Mouse (Mus musculus): Measurements from ENCODE around the gene Slc7a4. TPM values are rescaled to one million over a fixed set of nuclear protein-coding genes. Genes with fewer than 3 reads are reported as not detected.

The Slc7a4 gene
- polyA plus RNA-seq, 1 experiment from 2014 or later, result 1.1 TPM

- Histone ChIP-seq H3K4me2 (ENCODE audit: low read depth, severe bottlenecking) (peak overlapping the region; percentile 63), H3K4me3 (ENCODE audit: low read depth, low read length) (peak overlapping the region; percentile 41), H3K4me1 (ENCODE audit: control insufficient read depth, insufficient read depth, low read length) (no peaks in the 10 kb centered on the region), H3K27me3 (ENCODE audit: control insufficient read depth, insufficient read depth, low read length) (peaks cover 27% of the 10 kb centered on the region), H3K9ac (ENCODE audit: low read length) (peak overlapping the region; percentile 32; the same call in 1 of the 2 replicates), H3K27ac (replicated peaks; ENCODE audit: low read depth, low read length) (no peak overlapping the region), H3K9me3 (ENCODE audit: control insufficient read depth, low read length) (no peaks in the 10 kb centered on the region), H3K36me3 (ENCODE audit: control insufficient read depth, insufficient read depth, low read length) (no peaks in the 10 kb centered on the region)
- no peak for ATAC-seq (ENCODE audit: insufficient number of reproducible peaks, low FRiP score, low TSS enrichment, low read depth)
- DNase-seq (ENCODE audit: low spot score), result peak; percentile 46
- 14% methylated on average over 45 of the region's 45 CpGs for WGBS
Observed at GRCm38 (mm10) chr16:17575870-17576824, 6.9 kb downstream of the Slc7a4 start.

DNA sequence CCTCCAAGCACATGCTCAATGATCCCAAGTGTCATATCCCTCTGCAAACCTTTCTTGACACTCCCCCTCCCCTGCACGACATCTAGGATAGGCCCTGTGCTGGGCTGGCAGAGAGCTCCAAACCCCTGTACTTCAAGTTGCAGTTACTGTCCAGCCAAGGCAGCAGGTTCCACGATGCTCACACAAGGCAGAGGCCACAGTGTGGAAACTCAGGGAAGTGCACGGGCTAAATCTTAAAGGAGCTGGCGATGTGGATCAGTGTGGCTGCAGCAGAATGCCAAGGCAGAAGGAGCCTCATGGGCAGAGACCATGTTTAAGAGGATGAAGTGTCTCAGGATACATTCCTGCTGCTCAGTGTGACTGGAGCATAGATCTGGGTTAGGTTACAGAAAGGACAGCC, 16.8 kb downstream of the Slc7a4 start:
- H3K9ac ChIP-seq (ENCODE audit: low read length), result no peak overlapping the region
- H3K9me3 ChIP-seq (ENCODE audit: control insufficient read depth, low read length), result no peaks in the 10 kb centered on the region
- H3K4me1 ChIP-seq (ENCODE audit: control insufficient read depth, insufficient read depth, low read length), result peaks cover 3% of the 10 kb centered on the region; the same call in 1 of the 2 replicates
- H3K27ac ChIP-seq (replicated peaks; ENCODE audit: low read depth, low read length), result no peak overlapping the region
- H3K4me3 ChIP-seq (ENCODE audit: low read depth, low read length), result no peak overlapping the region
- no peaks in the 10 kb centered on the region for H3K36me3 ChIP-seq (ENCODE audit: control insufficient read depth, insufficient read depth, low read length)
- H3K4me2 ChIP-seq (ENCODE audit: low read depth, severe bottlenecking), result no peak overlapping the region
- 0 out of 2 replicates have a peak, but pooled peaks cover 4% of the 10 kb centered on the region for H3K27me3 ChIP-seq (ENCODE audit: control insufficient read depth, insufficient read depth, low read length)
- ATAC-seq (ENCODE audit: insufficient number of reproducible peaks, low FRiP score, low TSS enrichment, low read depth) (no peak), DNase-seq (ENCODE audit: low spot score) (no peak)
- 33% methylated on average over 4 of the region's 4 CpGs for WGBS

DNA sequence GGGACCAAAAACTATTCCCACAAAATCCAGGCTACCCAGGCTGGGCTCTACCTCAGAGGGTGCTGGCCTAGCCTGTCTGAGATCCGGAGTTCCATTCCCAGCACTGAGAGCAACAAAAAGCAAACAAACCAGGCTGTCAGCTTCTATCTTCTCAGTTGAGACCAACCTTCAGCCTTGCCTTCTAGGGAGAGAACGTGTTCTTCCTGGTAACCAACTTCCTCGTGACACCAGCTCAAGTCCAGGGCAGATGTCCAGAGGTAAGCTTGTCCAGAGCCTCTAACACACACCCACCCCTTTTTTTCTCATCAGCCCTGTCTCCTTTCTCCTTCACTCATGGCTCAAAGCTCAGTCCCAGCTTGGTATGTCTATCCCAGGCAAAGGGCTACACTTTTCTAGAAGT, 18.2 kb downstream of the Slc7a4 start:
- no peaks in the 10 kb centered on the region for H3K9me3 ChIP-seq (ENCODE audit: control insufficient read depth, low read length)
- no peak overlapping the region for H3K9ac ChIP-seq (ENCODE audit: low read length)
- 69% methylated on average over 3 of the region's 3 CpGs for WGBS
- H3K4me1 ChIP-seq (ENCODE audit: control insufficient read depth, insufficient read depth, low read length), result peaks cover 6% of the 10 kb centered on the region
- H3K27ac ChIP-seq (replicated peaks; ENCODE audit: low read depth, low read length), result no peak overlapping the region
- H3K4me2 ChIP-seq (ENCODE audit: low read depth, severe bottlenecking), result no peak overlapping the region
- ATAC-seq (ENCODE audit: insufficient number of reproducible peaks, low FRiP score, low TSS enrichment, low read depth) (no peak), DNase-seq (ENCODE audit: low spot score) (no peak)
- no peaks in the 10 kb centered on the region for H3K36me3 ChIP-seq (ENCODE audit: control insufficient read depth, insufficient read depth, low read length)
- no peak overlapping the region for H3K4me3 ChIP-seq (ENCODE audit: low read depth, low read length)
- peaks cover 11% of the 10 kb centered on the region; the same call in 1 of the 2 replicates for H3K27me3 ChIP-seq (ENCODE audit: control insufficient read depth, insufficient read depth, low read length)

GRCm38 (mm10) chr16:17564221-17564620, 18.8 kb downstream of the Slc7a4 start:
- Histone ChIP-seq H3K36me3 (ENCODE audit: control insufficient read depth, insufficient read depth, low read length) (no peaks in the 10 kb centered on the region), H3K27ac (replicated peaks; ENCODE audit: low read depth, low read length) (no peak overlapping the region), H3K4me3 (ENCODE audit: low read depth, low read length) (no peak overlapping the region), H3K9ac (ENCODE audit: low read length) (no peak overlapping the region), H3K4me1 (ENCODE audit: control insufficient read depth, insufficient read depth, low read length) (peaks cover 6% of the 10 kb centered on the region), H3K4me2 (ENCODE audit: low read depth, severe bottlenecking) (no peak overlapping the region), H3K27me3 (ENCODE audit: control insufficient read depth, insufficient read depth, low read length) (peaks cover 11% of the 10 kb centered on the region; the same call in 1 of the 2 replicates), H3K9me3 (ENCODE audit: control insufficient read depth, low read length) (no peaks in the 10 kb centered on the region)
- ATAC-seq (ENCODE audit: insufficient number of reproducible peaks, low FRiP score, low TSS enrichment, low read depth), result no peak
- WGBS, result 69% methylated on average over 2 of the region's 2 CpGs
- DNase-seq (ENCODE audit: low spot score), result no peak

DNA sequence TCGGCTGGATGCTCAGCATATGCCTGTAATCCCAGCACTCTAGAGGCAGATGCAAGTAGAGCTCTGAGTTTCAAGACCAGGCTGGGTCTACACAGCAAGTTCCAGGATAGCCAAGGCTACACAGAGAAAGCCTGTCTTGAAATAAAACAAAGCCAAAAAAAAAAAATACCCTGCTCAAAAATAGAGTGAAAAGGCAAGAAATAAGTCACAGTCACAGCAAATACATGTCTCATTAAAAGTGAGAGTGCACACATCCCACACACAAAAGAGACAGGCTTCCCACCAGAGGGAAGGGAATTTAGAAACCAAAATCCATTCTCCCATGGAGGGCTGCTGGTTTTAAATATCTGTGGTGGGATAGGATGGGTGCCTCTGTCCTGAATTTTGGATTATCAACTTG, 19.4 kb downstream of the Slc7a4 start:
- H3K4me2 ChIP-seq (ENCODE audit: low read depth, severe bottlenecking), result no peak overlapping the region
- no peak overlapping the region for H3K27ac ChIP-seq (replicated peaks; ENCODE audit: low read depth, low read length)
- H3K4me3 ChIP-seq (ENCODE audit: low read depth, low read length), result no peak overlapping the region
- H3K9ac ChIP-seq (ENCODE audit: low read length), result no peak overlapping the region
- peaks cover 9% of the 10 kb centered on the region for H3K4me1 ChIP-seq (ENCODE audit: control insufficient read depth, insufficient read depth, low read length)
- H3K36me3 ChIP-seq (ENCODE audit: control insufficient read depth, insufficient read depth, low read length), result no peaks in the 10 kb centered on the region
- no peak for ATAC-seq (ENCODE audit: insufficient number of reproducible peaks, low FRiP score, low TSS enrichment, low read depth)
- 32% methylated on average over 1 of the region's 1 CpGs for WGBS
- no peaks in the 10 kb centered on the region for H3K9me3 ChIP-seq (ENCODE audit: control insufficient read depth, low read length)
- peaks cover 11% of the 10 kb centered on the region; the same call in 1 of the 2 replicates for H3K27me3 ChIP-seq (ENCODE audit: control insufficient read depth, insufficient read depth, low read length)
- no peak for DNase-seq (ENCODE audit: low spot score)

DNA sequence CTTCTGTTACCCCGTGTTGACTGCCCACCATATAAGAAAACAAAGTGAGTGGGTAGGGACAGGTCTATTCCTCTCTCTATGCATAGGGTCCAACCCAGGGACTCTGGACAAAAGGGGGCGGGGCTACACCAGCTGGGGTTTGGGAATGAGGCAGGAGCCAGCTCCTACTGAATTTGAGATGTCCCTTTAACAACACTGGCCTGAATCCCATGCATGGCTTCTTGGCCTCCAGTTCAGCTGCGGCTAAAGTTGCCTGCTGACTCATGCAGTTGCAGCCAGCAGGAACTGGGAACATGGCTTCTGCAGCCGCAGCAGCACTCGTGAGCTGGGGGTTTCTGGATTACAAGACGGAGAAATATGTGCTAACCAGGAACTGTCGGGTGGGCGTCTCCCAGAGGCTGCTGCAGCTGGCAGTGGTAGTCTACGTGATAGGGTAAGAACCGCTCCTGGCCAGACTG, 21.2 kb downstream of the Slc7a4 start, which contains the start of gene P2rx6:
TSS of gene P2rx6 (plus strand) at position 135 of the 458 bp plus-strand sequence.
- Histone ChIP-seq H3K36me3 (ENCODE audit: control insufficient read depth, insufficient read depth, low read length) (no peaks in the 10 kb centered on the region), H3K4me2 (ENCODE audit: low read depth, severe bottlenecking) (peak within 1 kb of the TSS; percentile 21), H3K9ac (ENCODE audit: low read length) (peak within 1 kb of the TSS; percentile 27; the same call in 1 of the 2 replicates), H3K4me3 (ENCODE audit: low read depth, low read length) (peak within 1 kb of the TSS; percentile 12), H3K27ac (replicated peaks; ENCODE audit: low read depth, low read length) (no peak within 1 kb of the TSS), H3K27me3 (ENCODE audit: control insufficient read depth, insufficient read depth, low read length) (peaks cover 11% of the 10 kb centered on the region; the same call in 1 of the 2 replicates), H3K4me1 (ENCODE audit: control insufficient read depth, insufficient read depth, low read length) (peaks cover 14% of the 10 kb centered on the region), H3K9me3 (ENCODE audit: control insufficient read depth, low read length) (no peaks in the 10 kb centered on the region)
- ATAC-seq (ENCODE audit: insufficient number of reproducible peaks, low FRiP score, low TSS enrichment, low read depth), result peak; percentile 65
- DNase-seq (ENCODE audit: low spot score), result peak; percentile 71
- 3% methylated on average over 10 of the region's 10 CpGs for WGBS

DNA sequence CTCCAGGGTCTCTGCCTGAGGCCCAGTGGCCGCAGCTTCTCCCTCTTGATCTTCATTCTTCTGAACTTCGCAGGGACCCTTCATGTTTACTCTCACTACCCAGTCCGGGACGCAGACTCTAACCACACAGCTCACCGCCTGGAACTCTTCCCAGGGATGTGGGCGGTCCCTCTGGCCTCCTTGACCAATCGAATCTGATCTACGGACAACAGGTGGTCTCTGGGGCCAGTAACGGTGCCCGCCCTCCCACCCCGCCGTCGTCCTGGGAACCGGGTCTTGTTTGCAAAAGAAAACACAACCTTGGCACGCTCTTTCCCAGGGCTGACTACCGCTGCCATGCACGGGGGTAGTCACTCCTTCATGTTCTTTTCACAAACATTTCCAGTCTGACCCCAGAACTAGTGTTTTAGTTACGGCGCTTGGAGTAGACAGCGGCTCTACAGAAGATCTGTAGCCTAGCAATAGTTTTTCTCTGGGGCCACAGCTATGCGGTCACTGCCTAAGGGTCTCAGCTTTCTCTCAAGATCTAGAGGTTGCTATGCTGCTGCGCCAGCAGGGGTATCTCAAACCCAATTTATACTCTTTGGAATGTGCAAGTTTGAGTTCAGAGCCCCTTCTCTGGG, 21.8 kb downstream of the Slc7a4 start, which contains the start of gene Lrrc74b:
TSS of gene Lrrc74b (minus strand) at position 120 of the 623 bp plus-strand sequence.
- Histone ChIP-seq H3K9ac (ENCODE audit: low read length) (peak within 1 kb of the TSS; percentile 27; the same call in 1 of the 2 replicates), H3K4me1 (ENCODE audit: control insufficient read depth, insufficient read depth, low read length) (peaks cover 14% of the 10 kb centered on the region), H3K27ac (replicated peaks; ENCODE audit: low read depth, low read length) (no peak within 1 kb of the TSS), H3K4me3 (ENCODE audit: low read depth, low read length) (peak within 1 kb of the TSS; percentile 12), H3K4me2 (ENCODE audit: low read depth, severe bottlenecking) (peak within 1 kb of the TSS; percentile 21), H3K27me3 (ENCODE audit: control insufficient read depth, insufficient read depth, low read length) (peaks cover 11% of the 10 kb centered on the region; the same call in 1 of the 2 replicates), H3K9me3 (ENCODE audit: control insufficient read depth, low read length) (no peaks in the 10 kb centered on the region), H3K36me3 (ENCODE audit: control insufficient read depth, insufficient read depth, low read length) (no peaks in the 10 kb centered on the region)
- 1% methylated on average over 22 of the region's 22 CpGs for WGBS
- DNase-seq (ENCODE audit: low spot score) (peak; percentile 82), ATAC-seq (ENCODE audit: insufficient number of reproducible peaks, low FRiP score, low TSS enrichment, low read depth) (peak; percentile 41; the same call in 1 of the 2 replicates)

GRCm38 (mm10) chr16:17559396-17560027, 23.5 kb downstream of the Slc7a4 start:
- H3K27ac ChIP-seq (replicated peaks; ENCODE audit: low read depth, low read length), result no peak overlapping the region
- no peak for ATAC-seq (ENCODE audit: insufficient number of reproducible peaks, low FRiP score, low TSS enrichment, low read depth)
- H3K4me2 ChIP-seq (ENCODE audit: low read depth, severe bottlenecking), result no peak overlapping the region

More at GRCm38 (mm10) chr16:17559396-17560027, 23.5 kb downstream of the Slc7a4 start:
- Histone ChIP-seq H3K9ac (ENCODE audit: low read length) (no peak overlapping the region), H3K27me3 (ENCODE audit: control insufficient read depth, insufficient read depth, low read length) (peaks cover 11% of the 10 kb centered on the region; the same call in 1 of the 2 replicates), H3K9me3 (ENCODE audit: control insufficient read depth, low read length) (no peaks in the 10 kb centered on the region), H3K36me3 (ENCODE audit: control insufficient read depth, insufficient read depth, low read length) (no peaks in the 10 kb centered on the region), H3K4me3 (ENCODE audit: low read depth, low read length) (no peak overlapping the region), H3K4me1 (ENCODE audit: control insufficient read depth, insufficient read depth, low read length) (peaks cover 14% of the 10 kb centered on the region)
- 67% methylated on average over 9 of the region's 9 CpGs for WGBS
- DNase-seq (ENCODE audit: low spot score), result no peak

Measured in limb, embryonic 11.5 days (tissue).